Mouse (Mus musculus) cerebellum, adult 2 months (tissue): ENCODE measurements around the gene Baz1a.
"Not testable (repeated sequence)": the region's sequence is repeated elsewhere in the genome, so short reads cannot be mapped to it uniquely, and the experiment has no call there.

Experiments used
- CTCF ChIP-seq: fragments of 200-500 bp; IDR thresholded peaks from 2 replicates; pipeline ENCODE4 v1.5.1; 2011; ENCODE audit warnings: low read depth, mild to moderate bottlenecking, control low read depth, low read length, moderate library complexity, borderline replicate concordance; ENCODE audit not compliant: insufficient read depth
- POLR2A ChIP-seq: fragments of 200-500 bp; IDR thresholded peaks from 2 replicates; pipeline ENCODE4 v1.6.1; 2011; ENCODE audit warnings: low read length, control low read depth, borderline replicate concordance; ENCODE audit not compliant: insufficient read depth

DNA sequence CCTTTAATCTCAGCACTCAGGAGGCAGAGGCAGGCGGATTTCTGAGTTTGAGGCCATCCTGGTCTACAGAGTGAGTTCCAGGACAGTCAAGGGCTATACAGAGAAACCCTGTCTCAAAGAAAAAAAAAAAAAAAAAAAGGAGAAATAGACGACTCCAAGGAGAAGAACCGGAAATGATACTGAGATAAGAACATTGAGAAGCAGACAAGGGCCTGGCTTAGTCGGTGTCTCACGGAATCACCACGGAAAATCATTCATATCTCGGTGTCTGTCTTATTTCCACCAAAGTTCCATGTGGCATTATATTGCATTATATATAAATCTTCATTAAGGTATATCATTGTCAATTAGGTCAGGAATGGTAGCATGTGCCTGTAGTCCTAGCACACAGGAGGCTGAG, 11.6 kb downstream of the Baz1a start:
- not testable (repeated sequence) for TF ChIP-seq CTCF, POLR2A
